Comparison of ENCODE assay signal across 21 mouse cellular contexts in genomic region chr7:80575750-80576149, GRCm38 (mm10). TPM values are rescaled to one million over a fixed set of nuclear protein-coding genes. Genes with fewer than 3 reads are reported as not detected.
A peak's percentile ranks its signal among the peaks of the same experiment; 100 is the strongest.
DNase-seq lines count a peak whose midpoint lies in the region; ATAC-seq and TF ChIP-seq lines count a peak whose summit lies in the region.
"Had no signal": no experiment of that assay in that cellular context is flagged by ENCODE, and none has a peak within 500 bp of the region (broad histone marks: within the 10 kb centered on the region; RNA-seq: fewer than 3 reads in every experiment).

No protein-coding gene starts in this region.

- no peak overlapping the region for H3K9ac ChIP-seq in heart, adult 2 months (ENCODE audit: low read depth, low read length)
- no peak overlapping the region for H3K9ac ChIP-seq in hindbrain, postnatal 0 days (replicated peaks; ENCODE audit: low read length)
- H3K9ac ChIP-seq: forebrain, embryonic 15.5 days; heart, embryonic 12.5 days; limb, embryonic 12.5 days; liver, embryonic 15.5 days; neural tube, embryonic 15.5 days had no signal

- no peak overlapping the region for H3K4me2 ChIP-seq in hindbrain, postnatal 0 days (ENCODE audit: low read depth, low read length)
- H3K4me2 ChIP-seq: forebrain, embryonic 15.5 days; heart, embryonic 12.5 days; limb, embryonic 12.5 days; liver, embryonic 15.5 days; neural tube, embryonic 15.5 days had no signal

- no peaks in the 10 kb centered on the region for H3K27me3 ChIP-seq in heart, adult 2 months (ENCODE audit: control insufficient read depth, insufficient read depth, low read length)
- no peaks in the 10 kb centered on the region for H3K27me3 ChIP-seq in hindbrain, postnatal 0 days (ENCODE audit: insufficient read depth, low read length)
- H3K27me3 ChIP-seq: forebrain, embryonic 15.5 days; heart, embryonic 12.5 days; neural tube, embryonic 15.5 days had no signal

- TF ChIP-seq CTCF in heart, adult 2 months (IDR thresholded peaks at IDR 0.05) = no peak
- no peak for TF ChIP-seq CTCF in hindbrain, postnatal 0 days (IDR thresholded peaks at IDR 0.05; ENCODE audit: low read depth)

- H3K79me2 ChIP-seq in heart, adult 2 months (replicated peaks; ENCODE audit: control insufficient read depth, insufficient read depth, low read length) = no peaks in the 10 kb centered on the region

- H3K36me3 ChIP-seq in heart, adult 2 months (ENCODE audit: control insufficient read depth, insufficient read depth, low read length) = no peaks in the 10 kb centered on the region
- H3K36me3 ChIP-seq in hindbrain, postnatal 0 days (ENCODE audit: insufficient read depth, low read length) = no peaks in the 10 kb centered on the region
- H3K36me3 ChIP-seq: forebrain, embryonic 15.5 days; heart, embryonic 12.5 days; limb, embryonic 12.5 days; liver, embryonic 15.5 days; neural tube, embryonic 15.5 days had no signal

- H3K9me3 ChIP-seq in hindbrain, postnatal 0 days (ENCODE audit: low read length) = no peaks in the 10 kb centered on the region
- H3K9me3 ChIP-seq: forebrain, embryonic 15.5 days; limb, embryonic 12.5 days; liver, embryonic 15.5 days; neural tube, embryonic 15.5 days had no signal

- DNase-seq in thymus, postnatal 0 days (ENCODE audit: low spot score) = peak; percentile 34
- DNase-seq in thymus, postnatal 10 days (ENCODE audit: low spot score in 2 of 2) = no peak
- DNase-seq in CD8-positive naive resting alpha-beta T cell, adult 2 months (ENCODE audit: low read depth in 2 of 2, low spot score in 2 of 2) = peak; percentile 14 to 33
- peak; percentile 55 to 66 for DNase-seq in natural killer cell, adult 2 months (ENCODE audit: low spot score in 2 of 2)
- no peak for DNase-seq in heart, adult 2 months
- no peak for DNase-seq in heart, postnatal 10 days
- DNase-seq in hindbrain, postnatal 0 days (ENCODE audit: low spot score) = no peak
- DNase-seq: adrenal gland, adult 8-10 months; cerebellum, postnatal 10 days; gastrocnemius, postnatal 10 days; heart, postnatal 4 days; retina, postnatal 1 day; thymus, adult 2 months had no signal

- no peak overlapping the region for H3K27ac ChIP-seq in heart, adult 2 months
- no peak overlapping the region for H3K27ac ChIP-seq in hindbrain, postnatal 0 days
- H3K27ac ChIP-seq: forebrain, embryonic 15.5 days; limb, embryonic 12.5 days; liver, embryonic 15.5 days; macrophage; neural tube, embryonic 15.5 days had no signal

- no peak overlapping the region for H3K4me3 ChIP-seq in heart, adult 2 months
- no peak overlapping the region for H3K4me3 ChIP-seq in hindbrain, postnatal 0 days (ENCODE audit: low read length)
- H3K4me3 ChIP-seq: forebrain, embryonic 15.5 days; heart, embryonic 12.5 days; limb, embryonic 12.5 days; liver, embryonic 15.5 days; neural tube, embryonic 15.5 days had no signal

- TF ChIP-seq POLR2A in heart, adult 2 months (IDR thresholded peaks at IDR 0.05; ENCODE audit: insufficient read depth, low read depth, low read length) = no peak

- WGBS in heart, adult 2 months = 53% methylated on average over 9 of the region's 9 CpGs
- WGBS in hindbrain, postnatal 0 days = 85% methylated on average over 9 of the region's 9 CpGs

- TF ChIP-seq EP300 in heart, adult 2 months (IDR thresholded peaks at IDR 0.05; ENCODE audit: insufficient read depth, low read depth, low read length) = no peak

- ATAC-seq in granulocyte monocyte progenitor cell, adult 5-6 weeks (replicated peaks; ENCODE audit: poor library complexity, severe bottlenecking) = peak; percentile 73
- ATAC-seq in hindbrain, postnatal 0 days = no peak
- ATAC-seq: forebrain, embryonic 15.5 days; intestine, embryonic 16.5 days had no signal

- intact Hi-C loops in heart, adult 2 months (cut with DNase I) = no loop called here
- intact Hi-C loops in heart, postnatal 10 days (cut with DNase I) = no loop called here

- H3K4me1 ChIP-seq in heart, adult 2 months (ENCODE audit: control insufficient read depth, insufficient read depth, low read length) = peaks cover 1% of the 10 kb centered on the region; the same call in 1 of the 2 replicates
- no peaks in the 10 kb centered on the region for H3K4me1 ChIP-seq in hindbrain, postnatal 0 days (ENCODE audit: insufficient read depth, low read length)
- H3K4me1 ChIP-seq: liver, embryonic 15.5 days; neural tube, embryonic 15.5 days had no signal

RNA-seq across cellular contexts. Expression of gene Blm, which starts 40.8 kb away (rescaled TPM):
- polyA plus RNA-seq in thymus, postnatal 0 days (2015; fragmentation: Nextera tagmentation; extraction: Ambion mirVana) = 14.6 and 19.5 TPM in 2 replicates
- total RNA-seq in granulocyte monocyte progenitor cell, adult 5-6 weeks (2014; fragmentation: Nextera tagmentation) = 49.2 and 57.4 TPM in 2 replicates
- total RNA-seq in granulocyte monocyte progenitor cell, adult 5-6 weeks (2017) = 37.3 and 39.0 TPM in 2 replicates
- 1 to 10 TPM in 1 of 2 experiments, under 1 TPM in 1; 0.91 to 1.3 TPM for total RNA-seq in heart, adult 2 months (2021)
- polyA plus RNA-seq in heart, adult 2 months (2012; rRNA removed) = 0.59 and 0.67 TPM in 2 replicates
- total RNA-seq in heart, postnatal 10 days (2021) = 1 to 10 TPM; 5.6 to 7.5 TPM
- 4.3 and 7.5 TPM in 2 replicates for total RNA-seq in hindbrain, postnatal 0 days (2014; rRNA removed)
- 7.1 and 7.2 TPM in 2 replicates for polyA plus RNA-seq in hindbrain, postnatal 0 days (2015; fragmentation: Nextera tagmentation; extraction: Ambion mirVana)

Comparison
In these comparisons a context has a peak if more than half of its experiments do, and no peak if none do; other contexts are left out.
1. DNase-seq: peak in thymus, postnatal 0 days (single experiment), CD8-positive naive resting alpha-beta T cell, adult 2 months (2 of 2) and natural killer cell, adult 2 months (2 of 2); none in thymus, postnatal 10 days (0 of 2), heart, adult 2 months (0 of 2), heart, postnatal 10 days (0 of 2) and hindbrain, postnatal 0 days (single experiment).